In genomic region chr5:39181028-39181427, GRCm38 (mm10) we compare ENCODE assay signal across 10 mouse cellular contexts.
DNase-seq lines count a peak whose midpoint lies in the region; ATAC-seq and TF ChIP-seq lines count a peak whose summit lies in the region.
"Had no signal": no experiment of that assay in that cellular context is flagged by ENCODE, and none has a peak within 500 bp of the region (broad histone marks: within the 10 kb centered on the region; RNA-seq: fewer than 3 reads in every experiment).

No protein-coding gene starts in this region.

- TF ChIP-seq EP300 in stomach, postnatal 0 days (optimal IDR thresholded peaks at IDR 0.05): no peak

- no peaks in the 10 kb centered on the region for H3K36me3 ChIP-seq in hindbrain, postnatal 0 days (ENCODE audit: insufficient read depth, low read length)
- H3K36me3 ChIP-seq in stomach, postnatal 0 days (ENCODE audit: control insufficient read depth, insufficient read depth, low read length): no peaks in the 10 kb centered on the region
- H3K36me3 ChIP-seq: liver, embryonic 12.5 days had no signal

- no peak overlapping the region for H3K27ac ChIP-seq in hindbrain, postnatal 0 days
- no peak overlapping the region for H3K27ac ChIP-seq in stomach, postnatal 0 days (replicated peaks)
- H3K27ac ChIP-seq: liver, embryonic 12.5 days had no signal

- H3K27me3 ChIP-seq in hindbrain, postnatal 0 days (ENCODE audit: insufficient read depth, low read length): no peaks in the 10 kb centered on the region
- H3K27me3 ChIP-seq in stomach, postnatal 0 days (ENCODE audit: control insufficient read depth, insufficient read depth, low read length): no peaks in the 10 kb centered on the region
- H3K27me3 ChIP-seq: liver, embryonic 12.5 days had no signal

- H3K9me3 ChIP-seq in hindbrain, postnatal 0 days (ENCODE audit: low read length): no peaks in the 10 kb centered on the region
- H3K9me3 ChIP-seq in stomach, postnatal 0 days (ENCODE audit: control insufficient read depth, low read length): no peaks in the 10 kb centered on the region
- H3K9me3 ChIP-seq: liver, embryonic 12.5 days had no signal

- 0 out of 2 replicates have a peak, but pooled peaks cover 3% of the 10 kb centered on the region for H3K4me1 ChIP-seq in hindbrain, postnatal 0 days (ENCODE audit: insufficient read depth, low read length)
- H3K4me1 ChIP-seq in stomach, postnatal 0 days (replicated peaks; ENCODE audit: control insufficient read depth, insufficient read depth): no peaks in the 10 kb centered on the region
- H3K4me1 ChIP-seq: liver, embryonic 12.5 days had no signal

- TF ChIP-seq CTCF in brain, embryonic 14.5 days (IDR thresholded peaks at IDR 0.05; ENCODE audit: borderline replicate concordance, extremely low read depth, insufficient read depth, insufficient read length): no peak
- no peak for TF ChIP-seq CTCF in hindbrain, postnatal 0 days (IDR thresholded peaks at IDR 0.05; ENCODE audit: low read depth)
- no peak for TF ChIP-seq CTCF in stomach, postnatal 0 days (IDR thresholded peaks at IDR 0.05; ENCODE audit: low read depth)

- no peak overlapping the region for H3K9ac ChIP-seq in hindbrain, postnatal 0 days (replicated peaks; ENCODE audit: low read length)
- H3K9ac ChIP-seq in stomach, postnatal 0 days (ENCODE audit: low read length): no peak overlapping the region
- H3K9ac ChIP-seq: liver, embryonic 12.5 days had no signal

- no peak overlapping the region for H3K4me2 ChIP-seq in hindbrain, postnatal 0 days (ENCODE audit: low read depth, low read length)
- no peak overlapping the region for H3K4me2 ChIP-seq in stomach, postnatal 0 days (replicated peaks; ENCODE audit: low read depth)
- H3K4me2 ChIP-seq: liver, embryonic 12.5 days had no signal

- peak; percentile 62 for DNase-seq in Muller cell, postnatal 12 days (ENCODE audit: inconsistent ontology term)
- peak; percentile 91 for DNase-seq in brain, embryonic 14.5 days (ENCODE audit: low read depth)
- peak; percentile 52 to 70 for DNase-seq in cerebellum, postnatal 14 days
- DNase-seq in hindbrain, postnatal 0 days (ENCODE audit: low spot score): peak; percentile 31
- no peak for DNase-seq in thymus, postnatal 25 days
- DNase-seq in stomach, postnatal 0 days (ENCODE audit: low spot score): no peak
- no peak for DNase-seq in kidney, postnatal 14 days
- DNase-seq: kidney, adult 2 months had no signal

- whole genome bisulfite sequencing in hindbrain, postnatal 0 days: 26% methylated on average over 4 of the region's 4 CpGs
- WGBS in stomach, postnatal 0 days: 34% methylated on average over 4 of the region's 4 CpGs

- 0 out of 2 replicates have a peak, but pooled peaks have one; percentile 29 for ATAC-seq in hindbrain, postnatal 0 days
- ATAC-seq in stomach, postnatal 0 days (ENCODE audit: low FRiP score, low TSS enrichment): no peak
- ATAC-seq: liver, embryonic 12.5 days had no signal

- H3K4me3 ChIP-seq in hindbrain, postnatal 0 days (ENCODE audit: low read length): no peak overlapping the region
- H3K4me3 ChIP-seq in stomach, postnatal 0 days (ENCODE audit: low read depth, low read length): no peak overlapping the region
- H3K4me3 ChIP-seq: liver, embryonic 12.5 days; myocyte had no signal

- no peak for TF ChIP-seq POLR2A in brain, embryonic 14.5 days (IDR thresholded peaks at IDR 0.05; ENCODE audit: borderline replicate concordance, extremely low read depth, insufficient read depth, insufficient read length, poor library complexity, severe bottlenecking)

Comparison
In these comparisons a context has a peak if more than half of its experiments do, and no peak if none do; other contexts are left out.
1. DNase-seq: peak in Muller cell, postnatal 12 days (single experiment), brain, embryonic 14.5 days (single experiment), cerebellum, postnatal 14 days (2 of 2) and hindbrain, postnatal 0 days (single experiment); none in thymus, postnatal 25 days (single experiment), stomach, postnatal 0 days (single experiment) and kidney, postnatal 14 days (single experiment).